Mouse (Mus musculus): ENCODE measurements at regions not wholly inside any gene's neighbourhood (a gene's known extent, or its start where the extent isn't known, plus 50 kb on each side); places are given as distances from the start of the nearest gene placed in this dataset.

- TF ChIP-seq CTCF (IDR thresholded peaks at IDR 0.05) (no peak), EP300 (IDR thresholded peaks at IDR 0.05) (no peak)
These were observed 166.1 kb upstream of the Sesn3 start for GRCm38 (mm10) chr9:14108798-14109197.
